Mouse (Mus musculus): ENCODE results near the gene Tmem117.

Tmem117 gene

DNA sequence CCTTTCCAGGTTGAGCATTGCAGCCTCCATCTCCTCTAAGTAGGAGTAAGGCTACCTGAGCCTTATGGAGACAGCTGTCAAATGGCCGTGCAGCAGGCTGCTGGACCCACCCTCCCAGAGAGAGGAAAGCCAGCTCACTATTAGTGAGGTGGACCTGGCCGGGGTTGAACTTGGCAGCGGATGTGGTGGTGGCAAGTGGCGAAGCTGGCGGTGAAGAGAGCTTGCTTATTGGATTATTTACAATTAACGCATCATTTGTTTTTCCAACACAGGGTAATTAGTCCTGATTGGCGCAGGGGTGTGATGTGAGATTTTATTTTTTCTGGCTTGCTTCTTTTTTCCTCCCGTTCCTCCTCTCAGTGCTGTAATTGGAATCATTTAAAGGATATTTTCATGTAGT is 19.4 kb downstream of the Tmem117 start:
- DNase-seq (ENCODE audit: low spot score in 2 of 2), result no peak

DNA sequence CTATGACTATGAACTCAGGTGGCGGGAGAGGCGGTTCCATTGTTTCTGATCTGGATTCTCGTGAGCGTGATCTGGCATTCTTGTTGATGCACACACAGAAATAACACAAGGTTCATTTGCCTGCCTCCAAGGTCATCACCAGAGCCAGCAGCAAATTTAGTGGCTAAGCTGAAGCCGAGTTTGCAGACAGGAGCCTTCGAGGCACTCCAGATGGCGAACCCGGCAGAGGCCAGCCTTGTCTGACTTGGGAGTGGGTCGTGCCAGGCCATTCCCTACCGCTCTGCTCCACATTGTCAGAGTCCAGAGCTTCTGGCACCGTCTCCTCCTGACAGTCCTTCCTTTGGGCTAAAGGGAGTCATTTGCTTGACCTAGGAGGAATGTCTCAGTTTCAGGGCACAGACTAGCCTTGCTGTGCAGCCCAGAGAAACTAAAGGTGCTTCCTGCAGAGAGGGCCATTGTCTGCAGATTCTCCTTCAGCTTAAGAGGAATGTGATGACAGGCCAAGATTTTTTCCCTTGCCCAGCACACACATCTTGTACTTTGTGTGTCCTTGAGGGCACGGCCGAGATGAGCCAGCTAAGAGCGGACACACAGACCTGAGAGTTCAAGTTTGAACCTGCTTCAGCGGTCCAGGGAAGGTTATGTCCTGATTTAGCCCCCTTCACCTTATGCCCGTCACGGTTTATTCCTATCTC is 20.2 kb downstream of the Tmem117 start:
- no peak for DNase-seq (ENCODE audit: low spot score in 2 of 2)

DNA sequence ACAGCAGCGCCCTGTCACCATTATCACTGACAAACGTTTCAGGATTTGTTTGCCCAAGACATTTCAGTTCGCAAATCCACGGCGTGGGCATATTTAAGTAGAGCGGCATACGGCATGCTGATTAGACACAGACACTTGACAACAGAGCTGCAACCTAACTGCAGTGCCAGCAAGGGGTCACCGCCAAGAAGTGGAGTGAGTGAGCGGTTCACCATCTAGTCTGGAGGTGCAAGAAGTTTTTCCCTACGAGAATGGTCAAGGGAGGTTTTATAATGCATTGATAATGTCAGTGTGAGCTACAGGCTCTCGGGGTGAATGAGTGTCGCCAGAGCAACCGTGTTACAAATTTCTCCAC is 20.7 kb downstream of the Tmem117 start:
- DNase-seq (ENCODE audit: low spot score in 2 of 2), result no peak

GRCm38 (mm10) chr15:94651350-94651749 is 22.3 kb downstream of the Tmem117 start:
- no peak for DNase-seq (ENCODE audit: low spot score in 2 of 2)

GRCm38 (mm10) chr15:94651969-94652842 is 23.2 kb downstream of the Tmem117 start:
- DNase-seq (ENCODE audit: low spot score in 2 of 2), result no peak

GRCm38 (mm10) chr15:94652843-94653206 is 23.8 kb downstream of the Tmem117 start:
- no peak for DNase-seq (ENCODE audit: low spot score in 2 of 2)

- DNase-seq (ENCODE audit: low spot score in 2 of 2), result no peak
Observed at GRCm38 (mm10) chr15:94655811-94656323, 26.8 kb downstream of the Tmem117 start.

GRCm38 (mm10) chr15:94657882-94658281 is 28.9 kb downstream of the Tmem117 start:
- DNase-seq (ENCODE audit: low spot score in 2 of 2), result no peak

GRCm38 (mm10) chr15:94658392-94659111 is 29.5 kb downstream of the Tmem117 start:
- DNase-seq (ENCODE audit: low spot score in 2 of 2), result no peak

DNA sequence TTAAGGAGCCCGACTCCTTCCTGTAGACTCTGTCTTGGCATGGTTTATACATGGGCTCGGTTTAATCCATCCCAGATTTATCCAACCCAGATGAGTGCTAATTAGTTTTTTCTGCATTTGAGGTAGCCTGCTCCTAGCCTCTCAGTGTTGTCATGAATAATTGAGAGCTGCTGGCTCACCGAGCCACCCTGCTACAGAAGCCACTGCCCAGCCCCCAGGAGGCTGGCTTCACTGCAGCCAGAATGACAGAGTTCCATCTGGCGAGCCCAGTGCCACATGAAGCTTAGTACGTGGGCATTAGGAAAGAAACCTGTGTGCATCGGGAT is 30.0 kb downstream of the Tmem117 start:
- no peak for DNase-seq (ENCODE audit: low spot score in 2 of 2)

- no peak for DNase-seq (ENCODE audit: low spot score in 2 of 2)
Observed at GRCm38 (mm10) chr15:94660913-94661312, 31.9 kb downstream of the Tmem117 start.

GRCm38 (mm10) chr15:94661398-94661797 is 32.4 kb downstream of the Tmem117 start:
- DNase-seq (ENCODE audit: low spot score in 2 of 2), result no peak

DNA sequence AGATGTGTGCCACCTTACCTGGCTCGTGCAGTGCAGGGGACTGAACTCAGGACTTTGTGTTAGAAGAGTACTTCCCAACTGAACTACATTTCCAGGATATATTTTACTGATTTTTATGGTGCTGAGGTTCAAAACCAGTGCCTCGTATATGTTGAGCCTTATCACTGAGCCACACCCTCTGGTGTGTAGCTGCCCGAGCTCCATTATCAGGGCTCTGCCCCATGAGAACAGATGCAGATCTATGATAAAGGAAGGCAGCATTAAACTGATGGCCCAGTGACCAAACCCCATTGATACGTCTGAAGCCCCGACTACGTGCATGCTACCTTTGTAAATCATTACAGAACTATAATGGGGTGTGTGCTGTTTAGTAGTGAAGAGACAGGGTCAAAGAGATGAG is 35.6 kb downstream of the Tmem117 start:
- no peak for DNase-seq (ENCODE audit: low spot score in 2 of 2)

DNA sequence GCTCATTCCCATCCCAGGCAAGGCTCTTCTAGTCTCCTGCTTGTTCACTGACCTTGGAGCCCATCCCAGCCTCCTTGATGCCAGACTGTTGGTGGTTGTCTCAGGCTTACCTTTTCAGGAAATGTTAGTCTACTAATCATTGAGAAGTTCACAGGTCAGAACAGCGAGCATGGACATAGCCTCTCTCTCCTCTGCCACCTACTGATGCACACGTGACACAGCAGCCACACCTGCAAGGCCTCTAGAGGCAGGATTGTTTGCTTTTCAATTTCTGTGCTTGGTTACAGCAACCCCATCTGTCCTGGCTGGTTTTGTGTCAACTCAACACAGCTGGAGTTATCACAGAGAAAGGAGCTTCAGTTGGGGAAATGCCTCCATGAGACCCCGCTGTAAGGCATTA is 52.1 kb downstream of the Tmem117 start:
- no peak for DNase-seq (ENCODE audit: low spot score in 2 of 2)

GRCm38 (mm10) chr15:94684269-94684668 is 55.2 kb downstream of the Tmem117 start:
- DNase-seq (ENCODE audit: low spot score in 2 of 2), result no peak

GRCm38 (mm10) chr15:94687176-94687575 is 58.1 kb downstream of the Tmem117 start:
- DNase-seq (ENCODE audit: low spot score in 2 of 2), result no peak

- DNase-seq (ENCODE audit: low spot score in 2 of 2), result no peak
Observed at GRCm38 (mm10) chr15:94687629-94688028, 58.6 kb downstream of the Tmem117 start.

DNA sequence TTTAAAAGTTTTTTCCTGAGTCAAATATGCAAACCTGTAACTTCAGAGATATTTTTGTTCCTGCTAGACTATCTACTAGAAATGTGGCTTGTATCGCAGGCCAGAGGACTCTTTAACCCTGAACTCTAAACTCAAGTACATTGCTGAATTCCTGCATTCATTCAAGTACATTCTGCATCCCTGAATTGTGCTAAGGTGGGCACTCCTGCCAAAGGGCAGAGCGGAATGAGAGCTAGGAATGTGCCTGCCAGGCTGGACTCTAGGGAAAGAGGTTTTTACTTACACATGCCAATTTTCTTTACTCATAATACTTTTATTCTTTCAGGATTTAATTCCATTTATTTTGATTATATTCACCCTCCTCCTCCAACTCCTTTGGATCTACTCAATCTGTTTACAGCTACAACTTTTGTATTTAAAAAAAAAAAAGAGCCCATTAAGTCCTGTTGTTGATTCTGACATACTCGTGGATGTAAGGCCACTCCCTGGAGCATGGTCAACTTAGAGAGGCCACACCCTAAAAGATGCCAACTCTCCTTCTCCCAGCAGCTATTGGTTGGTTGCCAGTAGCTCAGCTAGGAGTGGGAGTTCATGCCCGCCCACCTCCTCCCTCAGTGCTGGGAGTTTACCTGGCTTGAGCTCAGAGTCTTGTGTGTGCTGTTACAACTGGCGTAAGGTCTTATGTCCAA is 60.3 kb downstream of the Tmem117 start:
- no peak for DNase-seq (ENCODE audit: low spot score in 2 of 2)

DNA sequence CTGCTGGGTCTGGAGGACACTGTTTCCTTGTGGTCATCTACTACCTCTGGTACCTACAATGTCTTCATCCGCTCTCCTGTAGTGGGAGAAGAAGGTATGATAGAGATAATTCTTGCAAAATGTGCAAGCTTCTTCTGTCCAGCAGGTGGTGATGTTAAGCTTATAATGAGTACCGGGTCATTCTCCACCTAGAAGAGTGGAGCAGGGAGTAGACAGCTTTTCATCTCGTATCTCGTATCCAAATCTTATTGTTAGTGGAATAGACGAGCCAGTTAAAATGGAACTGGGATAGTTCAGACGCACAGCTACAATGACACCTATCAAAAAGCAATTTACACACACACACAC is 60.8 kb downstream of the Tmem117 start:
- no peak for DNase-seq (ENCODE audit: low spot score in 2 of 2)

DNA sequence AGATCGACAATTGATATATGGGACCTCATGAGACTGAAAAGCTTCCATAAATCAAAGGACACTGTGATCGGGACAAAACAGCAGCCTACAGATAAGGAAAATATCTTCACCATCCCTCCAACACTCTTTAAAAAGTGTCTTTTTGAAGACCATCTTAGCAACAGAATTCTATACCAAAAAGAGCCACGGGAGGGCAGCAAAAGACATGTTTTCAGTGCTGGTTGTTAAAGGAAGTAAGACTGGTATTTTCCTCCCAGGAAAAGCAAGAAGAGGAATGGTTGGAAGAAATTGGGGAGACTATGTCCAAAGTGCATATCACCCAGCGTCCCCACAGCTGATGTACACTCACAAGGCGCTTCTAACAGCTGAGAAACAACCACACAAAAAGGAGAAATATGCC is 93.7 kb downstream of the Tmem117 start:
- no peak for DNase-seq (ENCODE audit: low spot score in 2 of 2)

- no peak for DNase-seq (ENCODE audit: low spot score in 2 of 2)
Observed at GRCm38 (mm10) chr15:94732104-94732503, 103.1 kb downstream of the Tmem117 start.

DNA sequence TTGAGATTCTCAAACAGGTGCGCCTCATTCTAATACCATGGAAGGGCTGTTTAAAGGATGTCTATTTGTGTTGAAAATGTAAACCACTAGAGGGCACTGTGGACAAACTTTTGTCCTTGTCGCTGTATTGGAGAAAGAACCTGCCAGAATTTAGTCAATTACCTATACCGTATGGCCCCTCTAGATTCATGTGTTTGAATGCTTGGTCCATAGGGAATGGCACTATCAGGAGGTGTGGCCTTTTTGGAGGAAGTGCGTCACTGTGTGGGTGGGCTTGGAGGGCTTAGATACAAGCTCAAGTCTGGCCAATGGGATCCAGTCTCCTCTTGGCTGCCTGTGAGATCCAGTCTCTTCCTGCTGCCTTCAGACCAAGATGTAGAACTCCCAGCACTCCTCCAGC is 140.2 kb downstream of the Tmem117 start:
- no peak for DNase-seq (ENCODE audit: low spot score in 2 of 2)
